Mouse (Mus musculus): ENCODE data around the gene Lrrc74b. TPM values are rescaled to one million over a fixed set of nuclear protein-coding genes. Genes with fewer than 3 reads are reported as not detected.
A peak's percentile ranks its signal among the peaks of the same experiment; 100 is the strongest.
"Not testable (repeated sequence)": the region's sequence is repeated elsewhere in the genome, so short reads cannot be mapped to it uniquely, and the experiment has no call there.

The Lrrc74b gene
- total and polyA plus RNA-seq, 2 experiments from 2014 or later: 3.5 to 4.1 TPM

- ATAC-seq (no peak), DNase-seq (no peak)
- no peak overlapping the region for H3K4me2 ChIP-seq (ENCODE audit: low read depth)
- H3K27me3 ChIP-seq (ENCODE audit: insufficient read depth, low read length): no peaks in the 10 kb centered on the region
- no peak for TF ChIP-seq CTCF (IDR thresholded peaks at IDR 0.05; ENCODE audit: low read depth)
- H3K36me3 ChIP-seq (ENCODE audit: insufficient read depth): peaks cover 30% of the 10 kb centered on the region
- no peaks in the 10 kb centered on the region for H3K9me3 ChIP-seq (ENCODE audit: low read length)
- H3K4me1 ChIP-seq (ENCODE audit: insufficient read depth): peaks cover 12% of the 10 kb centered on the region; the same call in 1 of the 2 replicates
- WGBS: 91% methylated on average over 2 of the region's 2 CpGs
- H3K27ac ChIP-seq (ENCODE audit: low read depth, low read length): no peak overlapping the region
- no peak overlapping the region for H3K4me3 ChIP-seq (ENCODE audit: low read depth, low read length)
- no peak overlapping the region for H3K9ac ChIP-seq
These were observed 50.4 kb downstream of the Lrrc74b start for GRCm38 (mm10) chr16:17510686-17511085.

DNA sequence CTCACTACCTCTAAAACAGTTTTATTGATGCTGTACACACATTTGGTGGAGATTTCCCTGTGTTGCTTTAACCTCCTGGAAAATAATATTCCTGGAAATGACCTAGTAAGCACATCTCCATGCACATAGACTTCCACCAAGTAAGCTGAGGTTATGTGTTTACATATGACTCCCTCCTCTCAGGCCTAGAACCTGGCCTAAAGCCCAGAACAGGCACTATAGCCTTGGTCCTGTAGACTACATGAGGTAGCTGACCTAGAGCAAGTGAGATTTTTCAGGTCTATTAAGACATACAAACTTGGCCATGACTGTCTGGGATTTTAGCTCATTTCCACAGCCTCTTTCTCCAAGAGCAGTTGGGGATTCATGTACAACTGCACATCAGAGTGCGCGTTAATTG lies 50.9 kb downstream of the Lrrc74b start:
- DNase-seq: no peak
- Histone ChIP-seq H3K36me3 (ENCODE audit: insufficient read depth) (peaks cover 26% of the 10 kb centered on the region), H3K9ac (0 out of 2 replicates have a peak overlapping the region, but pooled peaks have one; percentile 77), H3K9me3 (ENCODE audit: low read length) (no peaks in the 10 kb centered on the region), H3K4me3 (ENCODE audit: low read depth, low read length) (peak overlapping the region; percentile 61; the same call in 1 of the 2 replicates), H3K4me2 (ENCODE audit: low read depth) (peak overlapping the region; percentile 70), H3K27ac (ENCODE audit: low read depth, low read length) (no peak overlapping the region), H3K4me1 (ENCODE audit: insufficient read depth) (peaks cover 12% of the 10 kb centered on the region; the same call in 1 of the 2 replicates), H3K27me3 (ENCODE audit: insufficient read depth, low read length) (no peaks in the 10 kb centered on the region)
- ATAC-seq: no peak
- 98% methylated on average over 2 of the region's 2 CpGs for WGBS
- no peak for TF ChIP-seq CTCF (IDR thresholded peaks at IDR 0.05; ENCODE audit: low read depth)

DNA sequence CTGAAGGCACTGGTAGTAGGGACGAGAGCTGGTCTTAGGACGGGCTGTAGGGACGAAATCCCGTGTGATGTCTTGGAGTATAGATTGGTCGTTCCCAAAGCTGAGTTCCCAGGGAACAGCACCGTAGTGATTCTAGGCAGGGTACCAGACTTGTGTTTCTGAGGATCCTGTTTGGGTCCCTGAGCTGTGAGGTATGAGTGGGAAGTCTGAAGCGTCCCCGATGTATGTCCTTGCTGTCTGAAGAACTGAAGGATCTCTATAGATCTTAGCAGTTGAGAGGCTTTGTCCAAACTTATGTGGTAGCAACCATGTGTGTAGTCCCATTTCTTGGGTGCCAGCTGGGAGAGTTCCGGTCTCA lies 51.8 kb downstream of the Lrrc74b start:
- Histone ChIP-seq H3K27ac (ENCODE audit: low read depth, low read length) (peak overlapping the region; percentile 95), H3K27me3 (ENCODE audit: insufficient read depth, low read length) (no peaks in the 10 kb centered on the region), H3K4me1 (ENCODE audit: insufficient read depth) (peaks cover 12% of the 10 kb centered on the region; the same call in 1 of the 2 replicates), H3K4me3 (ENCODE audit: low read depth, low read length) (peak overlapping the region; percentile 61), H3K9me3 (ENCODE audit: low read length) (no peaks in the 10 kb centered on the region), H3K36me3 (ENCODE audit: insufficient read depth) (peaks cover 21% of the 10 kb centered on the region), H3K4me2 (ENCODE audit: low read depth) (peak overlapping the region; percentile 70), H3K9ac (peak overlapping the region; percentile 77)
- ATAC-seq (no peak; the same call in 1 of the 2 replicates), DNase-seq (no peak)
- WGBS: 8% methylated on average over 9 of the region's 9 CpGs
- no peak for TF ChIP-seq CTCF (IDR thresholded peaks at IDR 0.05; ENCODE audit: low read depth)

DNA sequence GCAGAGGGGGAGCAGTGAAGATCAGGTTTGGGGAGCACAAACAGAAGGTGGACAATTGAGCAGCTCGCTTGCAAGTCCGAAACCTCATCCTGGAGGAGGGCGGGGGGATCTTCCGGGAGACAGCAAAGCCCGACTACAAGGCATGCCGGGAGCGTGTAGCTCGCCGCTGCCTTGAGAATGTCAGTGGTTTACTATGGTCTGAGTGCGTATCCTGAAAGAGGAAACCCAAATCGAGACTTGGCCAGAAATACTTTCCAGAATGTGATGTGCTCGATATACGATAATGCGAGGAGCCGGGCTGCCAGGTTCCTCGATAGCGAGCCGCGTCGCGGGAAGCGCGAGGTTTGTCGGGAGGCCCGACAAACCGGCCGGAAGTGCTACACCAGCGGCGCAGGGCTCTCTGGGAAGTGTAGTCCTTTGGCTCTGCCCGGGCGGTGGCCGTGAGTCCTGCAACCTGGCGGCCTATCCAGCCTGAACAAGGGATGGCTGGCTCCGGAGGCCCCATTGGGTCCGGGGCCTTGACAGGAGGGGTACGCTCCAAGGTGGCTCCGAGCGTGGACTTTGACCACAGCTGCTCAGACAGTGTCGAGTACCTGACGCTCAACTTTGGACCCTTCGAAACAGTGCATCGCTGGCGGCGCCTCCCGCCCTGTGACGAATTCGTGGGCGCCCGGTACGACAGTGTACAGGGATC lies 52.4 kb downstream of the Lrrc74b start, which contains the start of gene Lztr1:
Gene Lztr1, plus strand, starts transcription at position 143 of the 694 bp plus-strand sequence.
- H3K4me3 ChIP-seq (ENCODE audit: low read depth, low read length): peak within 1 kb of the TSS; percentile 61
- peaks cover 20% of the 10 kb centered on the region for H3K36me3 ChIP-seq (ENCODE audit: insufficient read depth)
- H3K27me3 ChIP-seq (ENCODE audit: insufficient read depth, low read length): no peaks in the 10 kb centered on the region
- TF ChIP-seq CTCF (IDR thresholded peaks at IDR 0.05; ENCODE audit: low read depth): no peak; the same call in 1 of the 2 replicates
- no peaks in the 10 kb centered on the region for H3K9me3 ChIP-seq (ENCODE audit: low read length)
- peak within 1 kb of the TSS; percentile 95 for H3K27ac ChIP-seq (ENCODE audit: low read depth, low read length)
- peak within 1 kb of the TSS; percentile 70 for H3K4me2 ChIP-seq (ENCODE audit: low read depth)
- 4% methylated on average over 50 of the region's 50 CpGs for WGBS
- peak; percentile 94 for DNase-seq
- ATAC-seq: peak; percentile 97
- H3K4me1 ChIP-seq (ENCODE audit: insufficient read depth): peaks cover 12% of the 10 kb centered on the region; the same call in 1 of the 2 replicates
- H3K9ac ChIP-seq: peak within 1 kb of the TSS; percentile 77

GRCm38 (mm10) chr16:17508031-17508430 lies 53.0 kb downstream of the Lrrc74b start:
- Histone ChIP-seq H3K4me1 (ENCODE audit: insufficient read depth) (peaks cover 12% of the 10 kb centered on the region; the same call in 1 of the 2 replicates), H3K36me3 (ENCODE audit: insufficient read depth) (peaks cover 14% of the 10 kb centered on the region), H3K4me3 (ENCODE audit: low read depth, low read length) (peak overlapping the region; percentile 61), H3K27ac (ENCODE audit: low read depth, low read length) (peak overlapping the region; percentile 95), H3K4me2 (ENCODE audit: low read depth) (peak overlapping the region; percentile 70), H3K9ac (peak overlapping the region; percentile 77)
- WGBS: 29% methylated on average over 3 of the region's 3 CpGs
- peak; percentile 12 for ATAC-seq
- TF ChIP-seq CTCF (IDR thresholded peaks at IDR 0.05; ENCODE audit: low read depth): peak; percentile 9
- not testable (repeated sequence) for DNase-seq; H3K9me3 ChIP-seq (ENCODE audit: low read length); H3K27me3 ChIP-seq (ENCODE audit: insufficient read depth, low read length)

- TF ChIP-seq CTCF (IDR thresholded peaks at IDR 0.05; ENCODE audit: low read depth): no peak
- DNase-seq (no peak), ATAC-seq (no peak)
- Histone ChIP-seq H3K9ac (no peak overlapping the region), H3K27ac (ENCODE audit: low read depth, low read length) (no peak overlapping the region), H3K27me3 (ENCODE audit: insufficient read depth, low read length) (no peaks in the 10 kb centered on the region), H3K36me3 (ENCODE audit: insufficient read depth) (peaks cover 4% of the 10 kb centered on the region), H3K4me2 (ENCODE audit: low read depth) (no peak overlapping the region), H3K9me3 (ENCODE audit: low read length) (no peaks in the 10 kb centered on the region), H3K4me3 (ENCODE audit: low read depth, low read length) (no peak overlapping the region), H3K4me1 (ENCODE audit: insufficient read depth) (peaks cover 12% of the 10 kb centered on the region; the same call in 1 of the 2 replicates)
- 78% methylated on average over 5 of the region's 5 CpGs for WGBS
These were observed 54.0 kb downstream of the Lrrc74b start for GRCm38 (mm10) chr16:17507018-17507552.

GRCm38 (mm10) chr16:17502681-17503080 lies 58.4 kb downstream of the Lrrc74b start:
- no peak overlapping the region for H3K9ac ChIP-seq
- H3K4me2 ChIP-seq (ENCODE audit: low read depth): no peak overlapping the region
- WGBS: 90% methylated on average over 4 of the region's 4 CpGs
- ATAC-seq (no peak), DNase-seq (no peak)
- TF ChIP-seq CTCF (IDR thresholded peaks at IDR 0.05; ENCODE audit: low read depth): no peak
- H3K9me3 ChIP-seq (ENCODE audit: low read length): no peaks in the 10 kb centered on the region
- H3K4me3 ChIP-seq (ENCODE audit: low read depth, low read length): no peak overlapping the region
- no peaks in the 10 kb centered on the region for H3K36me3 ChIP-seq (ENCODE audit: insufficient read depth)
- H3K27ac ChIP-seq (ENCODE audit: low read depth, low read length): no peak overlapping the region
- H3K4me1 ChIP-seq (ENCODE audit: insufficient read depth): no peaks in the 10 kb centered on the region
- H3K27me3 ChIP-seq (ENCODE audit: insufficient read depth, low read length): no peaks in the 10 kb centered on the region
